Mouse (Mus musculus): ENCODE data around the gene Rab3gap1.

The Rab3gap1 gene

GRCm38 (mm10) chr1:127868300-127869261 lies at the start of gene Rab3gap1:
Gene Rab3gap1, plus strand, starts transcription at chr1:127868773.
- in situ Hi-C loops (cut with MboI), result no loop called here

GRCm38 (mm10) chr1:127827325-127827724 lies 41.2 kb upstream of the Rab3gap1 start:
- in situ Hi-C loops (cut with MboI), result no loop called here

- in situ Hi-C loops (cut with MboI), result loop anchor here (10.0 kb wide), 1 partner anchor 94 kb away; no protein-coding TSS in a partner anchor
Measured at GRCm38 (mm10) chr1:127830215-127830921, 38.2 kb upstream of the Rab3gap1 start.

- in situ Hi-C loops (cut with MboI), result loop anchor here (10.0 kb wide), 1 partner anchor 91 kb away; no protein-coding TSS in a partner anchor
Measured at GRCm38 (mm10) chr1:127833714-127834113, 34.9 kb upstream of the Rab3gap1 start.

GRCm38 (mm10) chr1:127834202-127834601 lies 34.4 kb upstream of the Rab3gap1 start:
- in situ Hi-C loops (cut with MboI), result loop anchor here (10.0 kb wide), 1 partner anchor 91 kb away; no protein-coding TSS in a partner anchor

GRCm38 (mm10) chr1:127836619-127837018 lies 32.0 kb upstream of the Rab3gap1 start:
- in situ Hi-C loops (cut with MboI), result loop anchor here (10.0 kb wide), 1 partner anchor 88 kb away; no protein-coding TSS in a partner anchor

- in situ Hi-C loops (cut with MboI), result loop anchor here (10.0 kb wide), 1 partner anchor 86 kb away; no protein-coding TSS in a partner anchor
Measured at GRCm38 (mm10) chr1:127838602-127839001, 30.0 kb upstream of the Rab3gap1 start.

- in situ Hi-C loops (cut with MboI), result no loop called here
Measured at GRCm38 (mm10) chr1:127845472-127845871, 23.1 kb upstream of the Rab3gap1 start.

- in situ Hi-C loops (cut with MboI), result no loop called here
Measured at GRCm38 (mm10) chr1:127850075-127850610, 18.4 kb upstream of the Rab3gap1 start.

- in situ Hi-C loops (cut with MboI), result no loop called here
Measured at GRCm38 (mm10) chr1:127854486-127855222, 13.9 kb upstream of the Rab3gap1 start, which contains the start of gene Map3k19. Gene Map3k19, minus strand, starts transcription at chr1:127855031.

- in situ Hi-C loops (cut with MboI), result no loop called here
Measured at GRCm38 (mm10) chr1:127858945-127859648, 9.5 kb upstream of the Rab3gap1 start.

- in situ Hi-C loops (cut with MboI), result no loop called here
Measured at GRCm38 (mm10) chr1:127859799-127860400, 8.7 kb upstream of the Rab3gap1 start.

- in situ Hi-C loops (cut with MboI), result no loop called here
Measured at GRCm38 (mm10) chr1:127860492-127860891, 8.1 kb upstream of the Rab3gap1 start.

GRCm38 (mm10) chr1:127861900-127862299 lies 6.7 kb upstream of the Rab3gap1 start:
- in situ Hi-C loops (cut with MboI), result no loop called here

- in situ Hi-C loops (cut with MboI), result no loop called here
Measured at GRCm38 (mm10) chr1:127863806-127864205, 4.8 kb upstream of the Rab3gap1 start.

GRCm38 (mm10) chr1:127869276-127869675 lies 703 bp downstream of the Rab3gap1 start:
- in situ Hi-C loops (cut with MboI), result no loop called here

GRCm38 (mm10) chr1:127899401-127899800 lies 30.8 kb downstream of the Rab3gap1 start:
- in situ Hi-C loops (cut with MboI), result no loop called here

GRCm38 (mm10) chr1:127904774-127905385 lies 36.3 kb downstream of the Rab3gap1 start:
- in situ Hi-C loops (cut with MboI), result no loop called here

GRCm38 (mm10) chr1:127913116-127913515 lies 44.5 kb downstream of the Rab3gap1 start:
- in situ Hi-C loops (cut with MboI), result no loop called here

GRCm38 (mm10) chr1:127915316-127915715 lies 46.7 kb downstream of the Rab3gap1 start:
- in situ Hi-C loops (cut with MboI), result no loop called here

Measured in mature B cell (primary cell).